Mouse (Mus musculus) layer of hippocampus, adult 8-10 months (tissue): ENCODE results near the gene Mt4. TPM values are rescaled to one million over a fixed set of nuclear protein-coding genes. Genes with fewer than 3 reads are reported as not detected.
"Not testable (repeated sequence)": the region's sequence is repeated elsewhere in the genome, so short reads cannot be mapped to it uniquely, and the experiment has no call there.

Source experiments
- DNase-seq, 2 experiments: peaks; one replicate each; pipeline ENCODE4 v3.0.0; 2022; ENCODE audit warnings: low spot score in 2 of 2
- total RNA-seq, 4 experiments: library from RNA; stranded (reverse); gene quantifications; 2 replicates each; pipeline ENCODE4 v1.2.4; 2022

The Mt4 gene
- total RNA-seq, 4 experiments from 2014 or later: not detected

- DNase-seq: not testable (repeated sequence)
Observed at GRCm38 (mm10) chr8:94134601-94135000, 2.4 kb upstream of the Mt4 start.

- DNase-seq: no peak
Observed at GRCm38 (mm10) chr8:94135556-94135955, 1.4 kb upstream of the Mt4 start.

- DNase-seq: no peak
Observed at GRCm38 (mm10) chr8:94136192-94136591, 805 bp upstream of the Mt4 start.

GRCm38 (mm10) chr8:94140266-94140795 is 3.3 kb downstream of the Mt4 start:
- no peak for DNase-seq

- DNase-seq: peak in 1 of 2 experiments; percentile 40
Observed at GRCm38 (mm10) chr8:94148236-94148635, 11.2 kb downstream of the Mt4 start.

- DNase-seq: no peak
Observed at GRCm38 (mm10) chr8:94150925-94151324, 13.9 kb downstream of the Mt4 start.

- peak; percentile 84 to 89 for DNase-seq
Observed at GRCm38 (mm10) chr8:94152513-94153300, 15.7 kb downstream of the Mt4 start, which contains the start of gene Mt3. Gene Mt3, plus strand, starts transcription at chr8:94152607.

GRCm38 (mm10) chr8:94153451-94153850 is 16.5 kb downstream of the Mt4 start:
- peak in 1 of 2 experiments; percentile 42 for DNase-seq

- DNase-seq: peak in 1 of 2 experiments; percentile 60
Observed at GRCm38 (mm10) chr8:94154537-94154936, 17.5 kb downstream of the Mt4 start.

GRCm38 (mm10) chr8:94156092-94156491 is 19.1 kb downstream of the Mt4 start:
- DNase-seq: no peak

- DNase-seq: not testable (repeated sequence)
Observed at GRCm38 (mm10) chr8:94165772-94166171, 28.8 kb downstream of the Mt4 start.

- DNase-seq: peak; percentile 85 to 97
Observed at GRCm38 (mm10) chr8:94167244-94167643, 30.2 kb downstream of the Mt4 start.

- DNase-seq: no peak
Observed at GRCm38 (mm10) chr8:94169547-94169946, 32.5 kb downstream of the Mt4 start.

GRCm38 (mm10) chr8:94171321-94171755 is 34.3 kb downstream of the Mt4 start:
- peak in 1 of 2 experiments; percentile 43 for DNase-seq

- peak; percentile 71 to 76 for DNase-seq
Observed at GRCm38 (mm10) chr8:94172075-94172808, 35.2 kb downstream of the Mt4 start, which contains the start of gene Mt2. Gene Mt2, plus strand, starts transcription at chr8:94172664.

- DNase-seq: no peak
Observed at GRCm38 (mm10) chr8:94172809-94173732, 36.1 kb downstream of the Mt4 start.

- DNase-seq: no peak
Observed at GRCm38 (mm10) chr8:94173848-94174403, 36.9 kb downstream of the Mt4 start.

GRCm38 (mm10) chr8:94174619-94175213 is 37.7 kb downstream of the Mt4 start:
- DNase-seq: no peak

GRCm38 (mm10) chr8:94177716-94178390 is 40.9 kb downstream of the Mt4 start:
- no peak for DNase-seq
